Comparison of ENCODE assay signal across 24 mouse cellular contexts in genomic region chr5:51036450-51036990, GRCm38 (mm10).
DNase-seq lines count a peak whose midpoint lies in the region; ATAC-seq and TF ChIP-seq lines count a peak whose summit lies in the region.
"Had no signal": no experiment of that assay in that cellular context is flagged by ENCODE, and none has a peak within 500 bp of the region (broad histone marks: within the 10 kb centered on the region; RNA-seq: fewer than 3 reads in every experiment).

No protein-coding gene starts in this region.

- H3K4me3 ChIP-seq in forebrain, embryonic 13.5 days, result no peak overlapping the region
- no peak overlapping the region for H3K4me3 ChIP-seq in forebrain, embryonic 12.5 days (replicated peaks)
- H3K4me3 ChIP-seq in lung, embryonic 15.5 days, result no peak overlapping the region
- H3K4me3 ChIP-seq in lung, adult 2 months (replicated peaks; ENCODE audit: extremely low read depth, low read depth, low read length), result no peak overlapping the region
- H3K4me3 ChIP-seq in midbrain, embryonic 14.5 days (replicated peaks; ENCODE audit: low read depth, low read length), result no peak overlapping the region
- H3K4me3 ChIP-seq in midbrain, embryonic 13.5 days (replicated peaks), result no peak overlapping the region
- H3K4me3 ChIP-seq in forebrain, embryonic 16.5 days (replicated peaks; ENCODE audit: low read length), result no peak overlapping the region
- H3K4me3 ChIP-seq: embryonic facial prominence, embryonic 12.5 days; heart, adult 2 months; heart, embryonic 15.5 days; hindbrain, embryonic 13.5 days had no signal

- no peak for TF ChIP-seq CTCF in lung, adult 2 months (IDR thresholded peaks at IDR 0.05; ENCODE audit: insufficient read depth, low read length)

- peak; percentile 65; the same call in 1 of the 2 replicates for ATAC-seq in forebrain, embryonic 13.5 days
- no peak for ATAC-seq in forebrain, embryonic 12.5 days (ENCODE audit: low FRiP score)
- 0 out of 2 replicates have a peak, but pooled peaks have one; percentile 31 for ATAC-seq in lung, embryonic 15.5 days (ENCODE audit: borderline replicate concordance, extremely low read depth, low FRiP score, low TSS enrichment)
- no peak for ATAC-seq in midbrain, embryonic 14.5 days (ENCODE audit: low FRiP score, low TSS enrichment)
- ATAC-seq in midbrain, embryonic 13.5 days, result no peak
- peak; percentile 71 for ATAC-seq in forebrain, embryonic 16.5 days
- ATAC-seq: CD4-positive, CD25-positive, alpha-beta regulatory T cell, adult 4 months; hindbrain, postnatal 0 days had no signal

- no peak for DNase-seq in lung, adult 2 months
- DNase-seq in midbrain, embryonic 14.5 days, result peak; percentile 9
- no peak for DNase-seq in frontal cortex, postnatal 36 days (ENCODE audit: low spot score in 2 of 2)
- DNase-seq: adrenal gland, adult 8-10 months; adrenal gland, postnatal 36 days; B cell, adult 2 months; cerebellum, adult 11-12 months; cerebellum, adult 9-10 months; cerebellum, postnatal 25 days; gastrocnemius, postnatal 14 days; heart, adult 2 months; heart, postnatal 14 days had no signal

- no peak for TF ChIP-seq POLR2A in lung, adult 2 months (IDR thresholded peaks at IDR 0.05; ENCODE audit: borderline replicate concordance, extremely low read depth, low read depth, low read length)

- no peak overlapping the region for H3K4me2 ChIP-seq in forebrain, embryonic 13.5 days
- no peak overlapping the region for H3K4me2 ChIP-seq in forebrain, embryonic 12.5 days
- H3K4me2 ChIP-seq in lung, embryonic 15.5 days, result no peak overlapping the region
- H3K4me2 ChIP-seq in midbrain, embryonic 14.5 days (ENCODE audit: low read length), result no peak overlapping the region
- H3K4me2 ChIP-seq in midbrain, embryonic 13.5 days (replicated peaks), result no peak overlapping the region
- H3K4me2 ChIP-seq in forebrain, embryonic 16.5 days (ENCODE audit: low read length), result no peak overlapping the region
- H3K4me2 ChIP-seq: embryonic facial prominence, embryonic 12.5 days; heart, embryonic 11.5 days; heart, embryonic 15.5 days; hindbrain, embryonic 13.5 days had no signal

- no peaks in the 10 kb centered on the region for H3K27me3 ChIP-seq in forebrain, embryonic 13.5 days
- H3K27me3 ChIP-seq in forebrain, embryonic 12.5 days, result no peaks in the 10 kb centered on the region
- peaks cover 2% of the 10 kb centered on the region; the same call in 1 of the 2 replicates for H3K27me3 ChIP-seq in lung, embryonic 15.5 days
- no peaks in the 10 kb centered on the region for H3K27me3 ChIP-seq in midbrain, embryonic 14.5 days (ENCODE audit: control insufficient read depth, insufficient read depth, low read length)
- H3K27me3 ChIP-seq in midbrain, embryonic 13.5 days, result no peaks in the 10 kb centered on the region
- no peaks in the 10 kb centered on the region for H3K27me3 ChIP-seq in forebrain, embryonic 16.5 days (replicated peaks; ENCODE audit: control insufficient read depth, insufficient read depth, low read length)
- H3K27me3 ChIP-seq: embryonic facial prominence, embryonic 12.5 days; heart, embryonic 15.5 days; hindbrain, embryonic 13.5 days had no signal

- H3K4me1 ChIP-seq in forebrain, embryonic 13.5 days, result no peaks in the 10 kb centered on the region
- no peaks in the 10 kb centered on the region for H3K4me1 ChIP-seq in forebrain, embryonic 12.5 days
- H3K4me1 ChIP-seq in lung, embryonic 15.5 days, result no peaks in the 10 kb centered on the region
- no peaks in the 10 kb centered on the region for H3K4me1 ChIP-seq in lung, adult 2 months (ENCODE audit: control insufficient read depth, insufficient read depth, low read length)
- H3K4me1 ChIP-seq in midbrain, embryonic 14.5 days (ENCODE audit: control insufficient read depth, insufficient read depth, low read length), result no peaks in the 10 kb centered on the region
- no peaks in the 10 kb centered on the region for H3K4me1 ChIP-seq in midbrain, embryonic 13.5 days (replicated peaks)
- 0 out of 2 replicates have a peak, but pooled peaks cover 5% of the 10 kb centered on the region for H3K4me1 ChIP-seq in forebrain, embryonic 16.5 days (replicated peaks; ENCODE audit: control insufficient read depth, insufficient read depth, low read length)
- H3K4me1 ChIP-seq: embryonic facial prominence, embryonic 12.5 days; hindbrain, embryonic 13.5 days had no signal

- H3K9ac ChIP-seq in forebrain, embryonic 13.5 days, result no peak overlapping the region
- H3K9ac ChIP-seq in forebrain, embryonic 12.5 days, result no peak overlapping the region
- no peak overlapping the region for H3K9ac ChIP-seq in lung, embryonic 15.5 days
- H3K9ac ChIP-seq in midbrain, embryonic 14.5 days (replicated peaks; ENCODE audit: low read length), result no peak overlapping the region
- no peak overlapping the region for H3K9ac ChIP-seq in midbrain, embryonic 13.5 days (replicated peaks)
- no peak overlapping the region for H3K9ac ChIP-seq in forebrain, embryonic 16.5 days (replicated peaks; ENCODE audit: low read depth, low read length)
- H3K9ac ChIP-seq: embryonic facial prominence, embryonic 12.5 days; heart, embryonic 15.5 days; hindbrain, embryonic 13.5 days had no signal

- no peak overlapping the region for H3K27ac ChIP-seq in forebrain, embryonic 13.5 days
- H3K27ac ChIP-seq in forebrain, embryonic 12.5 days, result no peak overlapping the region
- H3K27ac ChIP-seq in lung, embryonic 15.5 days, result no peak overlapping the region
- no peak overlapping the region for H3K27ac ChIP-seq in midbrain, embryonic 14.5 days (replicated peaks; ENCODE audit: low read depth, low read length)
- no peak overlapping the region for H3K27ac ChIP-seq in midbrain, embryonic 13.5 days
- H3K27ac ChIP-seq in forebrain, embryonic 16.5 days (ENCODE audit: low read length), result no peak overlapping the region
- H3K27ac ChIP-seq: embryonic facial prominence, embryonic 12.5 days; heart, adult 2 months; heart, embryonic 15.5 days; hindbrain, embryonic 13.5 days; hindbrain, postnatal 0 days had no signal

- no peaks in the 10 kb centered on the region for H3K9me3 ChIP-seq in forebrain, embryonic 13.5 days (replicated peaks)
- no peaks in the 10 kb centered on the region for H3K9me3 ChIP-seq in forebrain, embryonic 12.5 days
- no peaks in the 10 kb centered on the region for H3K9me3 ChIP-seq in lung, embryonic 15.5 days
- no peaks in the 10 kb centered on the region for H3K9me3 ChIP-seq in midbrain, embryonic 14.5 days (ENCODE audit: control insufficient read depth, low read length)
- no peaks in the 10 kb centered on the region for H3K9me3 ChIP-seq in midbrain, embryonic 13.5 days
- no peaks in the 10 kb centered on the region for H3K9me3 ChIP-seq in forebrain, embryonic 16.5 days (ENCODE audit: control insufficient read depth, low read length)
- H3K9me3 ChIP-seq: embryonic facial prominence, embryonic 12.5 days; heart, embryonic 15.5 days; hindbrain, embryonic 13.5 days had no signal

- 57% methylated on average over 2 of the region's 2 CpGs for WGBS in forebrain, embryonic 13.5 days
- WGBS in forebrain, embryonic 12.5 days, result 72% methylated on average over 2 of the region's 2 CpGs
- 36% methylated on average over 2 of the region's 2 CpGs for WGBS in lung, embryonic 15.5 days
- 44% methylated on average over 2 of the region's 2 CpGs for WGBS in lung, adult 2 months
- WGBS in midbrain, embryonic 14.5 days, result 70% methylated on average over 2 of the region's 2 CpGs
- 77% methylated on average over 2 of the region's 2 CpGs for WGBS in midbrain, embryonic 13.5 days
- WGBS in forebrain, embryonic 16.5 days, result 30% methylated on average over 2 of the region's 2 CpGs

- no peaks in the 10 kb centered on the region for H3K36me3 ChIP-seq in forebrain, embryonic 13.5 days (ENCODE audit: poor library complexity, severe bottlenecking)
- H3K36me3 ChIP-seq in forebrain, embryonic 12.5 days (replicated peaks), result no peaks in the 10 kb centered on the region
- no peaks in the 10 kb centered on the region for H3K36me3 ChIP-seq in lung, embryonic 15.5 days
- no peaks in the 10 kb centered on the region for H3K36me3 ChIP-seq in midbrain, embryonic 14.5 days (ENCODE audit: control insufficient read depth, insufficient read depth, low read length)
- H3K36me3 ChIP-seq in midbrain, embryonic 13.5 days, result no peaks in the 10 kb centered on the region
- no peaks in the 10 kb centered on the region for H3K36me3 ChIP-seq in forebrain, embryonic 16.5 days (ENCODE audit: control insufficient read depth, insufficient read depth)
- H3K36me3 ChIP-seq: embryonic facial prominence, embryonic 12.5 days; G1E; heart, embryonic 15.5 days; hindbrain, embryonic 13.5 days had no signal

Comparison
In these comparisons a context has a peak if more than half of its experiments do, and no peak if none do; other contexts are left out.
1. ATAC-seq: peak in forebrain, embryonic 13.5 days (single experiment), lung, embryonic 15.5 days (single experiment) and forebrain, embryonic 16.5 days (single experiment); none in forebrain, embryonic 12.5 days (single experiment), midbrain, embryonic 14.5 days (single experiment) and midbrain, embryonic 13.5 days (single experiment).